Mouse (Mus musculus): ENCODE results near the gene Tmem184b.

The Tmem184b gene

GRCm38 (mm10) chr15:79329979-79330363 lies 73.4 kb downstream of the Tmem184b start:
- no peak for DNase-seq

- no peak for DNase-seq
Measured at GRCm38 (mm10) chr15:79329346-79329978, 73.9 kb downstream of the Tmem184b start.

- no peak for DNase-seq
Measured at GRCm38 (mm10) chr15:79328939-79329275, 74.5 kb downstream of the Tmem184b start.

GRCm38 (mm10) chr15:79328058-79328938 lies 75.1 kb downstream of the Tmem184b start, which contains the start of gene Pla2g6:
Gene Pla2g6 (minus strand): TSS chr15:79328390.
- peak; percentile 99 for DNase-seq

GRCm38 (mm10) chr15:79326971-79327961 lies 76.1 kb downstream of the Tmem184b start:
- DNase-seq, result peak; percentile 25

GRCm38 (mm10) chr15:79326264-79326663 lies 77.1 kb downstream of the Tmem184b start:
- no peak for DNase-seq

- no peak for DNase-seq
Measured at GRCm38 (mm10) chr15:79325742-79326141, 77.6 kb downstream of the Tmem184b start.

- no peak for DNase-seq
Measured at GRCm38 (mm10) chr15:79324373-79324772, 79.0 kb downstream of the Tmem184b start.

- no peak for DNase-seq
Measured at GRCm38 (mm10) chr15:79323791-79324155, 79.6 kb downstream of the Tmem184b start.

GRCm38 (mm10) chr15:79322991-79323790 lies 80.2 kb downstream of the Tmem184b start:
- peak; percentile 10 for DNase-seq

GRCm38 (mm10) chr15:79322281-79322990 lies 80.9 kb downstream of the Tmem184b start:
- DNase-seq, result no peak

GRCm38 (mm10) chr15:79321733-79322190 lies 81.6 kb downstream of the Tmem184b start:
- DNase-seq, result no peak

GRCm38 (mm10) chr15:79313848-79314369 lies 89.5 kb downstream of the Tmem184b start:
- no peak for DNase-seq
